Mouse (Mus musculus): ENCODE measurements around the gene Elavl1.
A peak's percentile ranks its signal among the peaks of the same experiment; 100 is the strongest.
"Not testable (repeated sequence)": the region's sequence is repeated elsewhere in the genome, so short reads cannot be mapped to it uniquely, and the experiment has no call there.

Elavl1 gene

GRCm38 (mm10) chr8:4324983-4325750 is at the start of gene Elavl1, which contains the start of gene Ccl25:
Gene Elavl1, minus strand, starts transcription at chr8:4325413.
Gene Ccl25, plus strand, starts transcription at chr8:4325210.
- peak; percentile 98 to 99 for DNase-seq (ENCODE audit: low spot score in 2 of 2)

GRCm38 (mm10) chr8:4372657-4373056 is 47.4 kb upstream of the Elavl1 start:
- DNase-seq (ENCODE audit: low spot score in 2 of 2), result no peak

- DNase-seq (ENCODE audit: low spot score in 2 of 2), result peak; percentile 23 to 25
These were observed 44.9 kb upstream of the Elavl1 start for GRCm38 (mm10) chr8:4370078-4370477.

GRCm38 (mm10) chr8:4368470-4368869 is 43.3 kb upstream of the Elavl1 start:
- no peak for DNase-seq (ENCODE audit: low spot score in 2 of 2)

GRCm38 (mm10) chr8:4367808-4368207 is 42.6 kb upstream of the Elavl1 start:
- DNase-seq (ENCODE audit: low spot score in 2 of 2), result peak; percentile 62 to 63

GRCm38 (mm10) chr8:4366189-4366588 is 41.0 kb upstream of the Elavl1 start:
- no peak for DNase-seq (ENCODE audit: low spot score in 2 of 2)

- DNase-seq (ENCODE audit: low spot score in 2 of 2), result no peak
These were observed 35.7 kb upstream of the Elavl1 start for GRCm38 (mm10) chr8:4360922-4361321.

GRCm38 (mm10) chr8:4359362-4359761 is 34.1 kb upstream of the Elavl1 start:
- DNase-seq (ENCODE audit: low spot score in 2 of 2), result no peak

GRCm38 (mm10) chr8:4355455-4355854 is 30.2 kb upstream of the Elavl1 start:
- DNase-seq (ENCODE audit: low spot score in 2 of 2), result no peak

- no peak for DNase-seq (ENCODE audit: low spot score in 2 of 2)
These were observed 29.3 kb upstream of the Elavl1 start for GRCm38 (mm10) chr8:4354516-4354915.

GRCm38 (mm10) chr8:4353741-4354140 is 28.5 kb upstream of the Elavl1 start:
- DNase-seq (ENCODE audit: low spot score in 2 of 2), result no peak

GRCm38 (mm10) chr8:4352562-4352961 is 27.3 kb upstream of the Elavl1 start:
- not testable (repeated sequence) for DNase-seq (ENCODE audit: low spot score in 2 of 2)

- no peak for DNase-seq (ENCODE audit: low spot score in 2 of 2)
These were observed 25.4 kb upstream of the Elavl1 start for GRCm38 (mm10) chr8:4350618-4351017.

GRCm38 (mm10) chr8:4349335-4349734 is 24.1 kb upstream of the Elavl1 start:
- no peak for DNase-seq (ENCODE audit: low spot score in 2 of 2)

GRCm38 (mm10) chr8:4348275-4348674 is 23.1 kb upstream of the Elavl1 start:
- no peak for DNase-seq (ENCODE audit: low spot score in 2 of 2)

- DNase-seq (ENCODE audit: low spot score in 2 of 2), result no peak
These were observed 22.4 kb upstream of the Elavl1 start for GRCm38 (mm10) chr8:4347661-4348060.

GRCm38 (mm10) chr8:4340207-4340606 is 15.0 kb upstream of the Elavl1 start:
- DNase-seq (ENCODE audit: low spot score in 2 of 2), result no peak

GRCm38 (mm10) chr8:4335678-4336077 is 10.5 kb upstream of the Elavl1 start:
- no peak for DNase-seq (ENCODE audit: low spot score in 2 of 2)

GRCm38 (mm10) chr8:4333966-4334365 is 8.8 kb upstream of the Elavl1 start:
- DNase-seq (ENCODE audit: low spot score in 2 of 2), result no peak

GRCm38 (mm10) chr8:4329000-4329399 is 3.8 kb upstream of the Elavl1 start:
- no peak for DNase-seq (ENCODE audit: low spot score in 2 of 2)

GRCm38 (mm10) chr8:4325751-4326036 is 481 bp upstream of the Elavl1 start:
- no peak for DNase-seq (ENCODE audit: low spot score in 2 of 2)

- peak; percentile 28 to 61 for DNase-seq (ENCODE audit: low spot score in 2 of 2)
These were observed 688 bp downstream of the Elavl1 start for GRCm38 (mm10) chr8:4324525-4324924.

- DNase-seq (ENCODE audit: low spot score in 2 of 2), result no peak
These were observed 1.3 kb downstream of the Elavl1 start for GRCm38 (mm10) chr8:4323917-4324316.

- DNase-seq (ENCODE audit: low spot score in 2 of 2), result peak; percentile 83 to 92
These were observed 2.7 kb downstream of the Elavl1 start for GRCm38 (mm10) chr8:4322470-4322869.

Data from right cerebral cortex, adult 2 months (tissue).